Mouse (Mus musculus): ENCODE data around the gene Gm29776.

The Gm29776 gene

DNA sequence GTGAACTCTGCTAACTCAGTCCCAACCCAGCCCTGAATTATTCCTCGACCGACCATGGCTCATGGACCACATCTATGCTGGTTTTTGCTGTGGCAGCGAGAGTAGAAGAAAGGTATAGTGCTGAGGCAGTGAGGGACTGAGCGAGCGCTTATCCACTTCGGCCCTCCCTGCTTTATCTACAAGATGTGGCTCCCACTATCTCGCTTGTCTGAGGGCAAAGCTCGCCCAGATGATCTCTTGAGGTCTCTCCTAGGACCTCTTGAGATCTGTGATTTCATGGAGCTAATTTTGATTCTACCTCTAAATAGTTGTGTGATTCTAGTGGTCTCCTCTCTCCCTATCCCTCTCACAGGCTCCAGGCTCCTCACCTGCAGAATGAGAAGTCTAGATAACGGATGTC lies 10.4 kb upstream of the Gm29776 start:
- no peak for DNase-seq (ENCODE audit: low spot score)

DNA sequence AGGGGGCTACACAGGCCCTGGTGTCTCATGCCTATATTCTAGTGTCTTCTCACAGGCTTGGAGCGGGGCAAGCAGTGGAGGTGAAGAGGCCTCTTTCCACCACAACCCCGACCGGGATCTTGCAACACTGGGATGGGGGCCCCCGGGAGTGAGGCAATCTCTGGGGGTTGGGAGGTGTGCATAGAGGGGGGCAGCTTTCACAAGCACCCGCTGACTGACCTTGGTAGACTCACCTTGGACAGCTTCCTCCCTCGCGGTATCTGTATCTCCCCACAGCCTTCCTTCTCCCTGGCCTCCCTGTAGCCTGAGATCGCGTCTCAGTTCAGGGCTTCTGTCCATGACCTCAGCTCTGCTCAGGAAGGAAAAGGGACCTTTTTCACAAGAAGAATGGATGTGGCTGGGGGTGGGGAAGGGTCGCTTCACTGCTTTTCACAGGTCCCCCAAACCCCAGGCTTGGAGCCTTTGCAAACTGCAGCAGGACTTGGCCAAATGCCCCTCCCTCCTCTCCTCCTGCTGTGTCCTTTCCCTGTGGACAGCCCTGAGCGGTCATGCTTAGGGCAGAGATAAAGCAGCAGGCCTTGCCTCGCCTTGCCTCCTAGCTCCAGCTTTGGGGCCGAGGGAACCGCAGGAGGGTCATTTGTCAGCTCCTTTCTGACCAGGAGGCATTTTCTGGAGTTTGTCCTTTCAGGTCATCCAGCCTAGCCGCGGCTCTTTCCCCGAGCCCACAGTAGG lies 8.1 kb upstream of the Gm29776 start:
- DNase-seq (ENCODE audit: low spot score), result no peak

- DNase-seq (ENCODE audit: low spot score), result peak; percentile 82
Measured at GRCm38 (mm10) chr14:54705844-54706243, 7.2 kb upstream of the Gm29776 start.

DNA sequence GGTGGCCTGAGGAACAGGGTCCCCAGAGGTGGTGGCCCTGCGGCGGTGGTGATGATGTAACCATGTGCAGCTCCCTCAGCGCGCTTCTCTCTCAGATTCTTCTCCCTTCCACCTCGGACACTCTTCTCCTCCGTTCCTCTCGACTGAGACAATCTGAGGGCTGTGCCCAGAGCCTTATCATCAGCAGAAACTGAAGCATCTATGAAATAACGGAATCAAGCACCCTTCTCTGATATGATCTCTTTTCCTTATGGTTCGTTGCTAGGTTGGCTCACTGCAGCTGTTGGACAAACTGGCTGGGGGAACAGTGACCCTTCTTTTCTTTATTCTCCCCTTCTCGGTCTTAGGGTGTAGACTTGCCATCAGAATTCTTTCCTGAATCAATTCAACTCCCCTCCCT lies 4.6 kb upstream of the Gm29776 start:
- DNase-seq (ENCODE audit: low spot score), result no peak

DNA sequence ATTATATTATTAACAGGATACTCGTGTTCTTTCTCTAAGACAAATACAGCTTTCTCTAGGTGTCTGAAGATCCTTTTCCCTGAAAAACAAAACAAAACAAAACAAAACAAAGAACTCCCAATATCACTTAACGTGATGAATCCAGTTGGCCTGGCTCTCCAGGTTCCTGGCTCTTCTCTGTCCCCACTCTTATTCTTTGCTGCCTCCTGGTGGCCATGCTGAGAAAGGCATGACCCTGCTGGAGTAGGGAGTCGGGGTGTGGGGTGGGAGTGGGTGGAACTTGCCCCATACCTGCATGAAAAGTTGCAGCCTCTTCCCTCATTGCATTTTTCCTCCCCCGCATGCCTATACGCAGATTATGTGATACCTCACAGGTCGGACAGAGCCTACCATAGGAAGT lies 2.7 kb upstream of the Gm29776 start:
- peak; percentile 71 for DNase-seq (ENCODE audit: low spot score)

- DNase-seq (ENCODE audit: low spot score), result no peak
Measured at GRCm38 (mm10) chr14:54699586-54699985, 953 bp upstream of the Gm29776 start.

GRCm38 (mm10) chr14:54696752-54697151 lies 1.9 kb downstream of the Gm29776 start:
- DNase-seq (ENCODE audit: low spot score), result no peak

GRCm38 (mm10) chr14:54695042-54695441 lies 3.6 kb downstream of the Gm29776 start:
- no peak for DNase-seq (ENCODE audit: low spot score)

GRCm38 (mm10) chr14:54687251-54687650 lies 11.4 kb downstream of the Gm29776 start:
- no peak for DNase-seq (ENCODE audit: low spot score)

GRCm38 (mm10) chr14:54686522-54687143 lies 12.0 kb downstream of the Gm29776 start, which contains the start of gene Acin1:
Acin1 (minus strand) TSS chr14:54686931.
- peak; percentile 100 for DNase-seq (ENCODE audit: low spot score)

DNA sequence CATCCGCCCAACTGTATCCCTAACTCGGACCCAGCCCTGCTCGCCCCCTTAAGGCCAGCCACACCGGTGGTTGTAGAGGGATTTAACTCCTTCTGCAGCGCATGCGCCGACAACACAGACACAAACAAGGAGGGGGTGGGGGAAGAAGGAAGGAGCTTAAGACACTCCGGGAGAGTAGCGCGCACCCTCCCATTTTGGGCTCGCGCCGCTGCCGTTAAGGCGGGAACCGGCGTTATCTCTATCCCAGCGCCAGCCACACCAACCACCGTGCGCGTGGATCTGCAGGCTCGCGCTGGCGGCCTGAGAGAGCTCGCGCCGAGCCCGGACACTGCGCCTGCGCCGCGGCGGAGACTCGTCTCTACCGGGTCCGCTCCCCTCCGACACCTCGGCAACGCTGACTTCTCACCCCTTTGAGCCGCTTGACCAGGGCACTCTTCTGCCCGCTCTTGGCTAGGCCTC lies 12.5 kb downstream of the Gm29776 start, which contains the start of gene 1700123O20Rik:
Gene 1700123O20Rik (plus strand): TSS at position 154 of the 459 bp plus-strand sequence.
- DNase-seq (ENCODE audit: low spot score), result no peak

DNA sequence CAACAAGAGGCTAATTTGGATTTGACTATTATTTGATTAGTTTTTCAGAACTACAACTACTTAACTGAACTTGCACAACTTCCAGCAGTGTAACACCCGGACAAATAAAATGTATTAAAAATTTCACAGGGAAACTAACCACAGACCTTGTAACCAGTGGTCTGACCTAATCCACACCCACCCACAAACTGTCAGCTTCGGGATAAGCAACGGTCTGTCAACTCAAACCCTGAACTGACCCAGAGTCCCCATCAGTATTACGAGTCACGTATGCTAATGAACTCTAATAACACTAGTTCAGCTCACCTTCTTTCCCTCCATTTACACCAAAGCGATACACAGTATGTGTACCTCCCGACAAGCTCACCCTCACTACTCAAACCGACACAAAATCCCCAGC lies 13.2 kb downstream of the Gm29776 start:
- no peak for DNase-seq (ENCODE audit: low spot score)

- DNase-seq (ENCODE audit: low spot score), result no peak
Measured at GRCm38 (mm10) chr14:54682396-54682795, 16.2 kb downstream of the Gm29776 start.

DNA sequence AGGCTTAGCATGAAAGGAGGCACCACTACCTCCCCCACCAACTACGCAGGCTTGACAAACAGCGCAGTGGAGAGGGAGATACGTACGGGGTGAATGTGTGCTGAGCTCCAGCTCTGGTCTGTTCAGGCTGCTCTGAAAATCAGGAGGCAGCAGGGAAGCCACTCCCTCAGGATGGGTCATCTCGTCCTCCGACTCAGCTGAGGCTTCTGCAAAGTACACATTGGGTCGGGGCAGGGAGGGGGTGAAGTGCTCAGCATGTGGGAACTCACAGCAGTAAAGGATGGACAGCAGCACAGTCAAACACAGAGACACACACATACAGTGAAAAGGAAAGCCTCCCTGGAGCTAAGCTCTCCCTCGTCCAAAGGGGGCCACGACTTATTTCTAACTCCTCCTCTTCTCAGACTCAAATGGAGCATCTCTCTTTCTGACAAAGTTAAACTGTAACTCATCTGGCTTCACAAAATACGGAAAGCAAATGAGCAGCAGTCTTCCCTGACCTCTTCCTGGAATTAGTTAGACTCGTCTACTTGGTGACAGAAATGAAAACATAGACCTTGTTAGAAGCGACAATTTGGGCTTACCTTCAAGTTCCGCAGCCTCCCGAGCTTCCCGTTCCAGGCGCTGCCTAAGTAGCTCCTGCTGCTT lies 19.9 kb downstream of the Gm29776 start:
- no peak for DNase-seq (ENCODE audit: low spot score)

DNA sequence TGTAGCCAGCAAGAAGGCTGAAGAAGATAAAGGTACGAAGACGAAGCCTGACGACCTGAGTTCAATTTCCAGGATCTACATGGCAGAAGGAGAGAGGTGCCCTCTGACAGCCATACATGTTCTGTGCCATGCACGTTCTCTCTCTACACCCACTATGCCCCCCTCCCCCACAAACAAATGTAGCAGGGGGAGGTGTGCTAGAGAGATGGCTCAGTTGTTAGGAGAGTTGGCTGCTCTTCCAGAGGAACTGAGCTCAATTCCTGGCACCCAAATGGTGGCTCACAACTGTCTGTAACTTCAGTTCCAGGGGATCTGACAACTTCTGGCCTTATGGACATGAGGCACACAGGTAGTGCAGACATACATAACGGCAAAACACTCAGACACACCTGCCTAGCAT lies 22.3 kb downstream of the Gm29776 start:
- no peak for DNase-seq (ENCODE audit: low spot score)

DNA sequence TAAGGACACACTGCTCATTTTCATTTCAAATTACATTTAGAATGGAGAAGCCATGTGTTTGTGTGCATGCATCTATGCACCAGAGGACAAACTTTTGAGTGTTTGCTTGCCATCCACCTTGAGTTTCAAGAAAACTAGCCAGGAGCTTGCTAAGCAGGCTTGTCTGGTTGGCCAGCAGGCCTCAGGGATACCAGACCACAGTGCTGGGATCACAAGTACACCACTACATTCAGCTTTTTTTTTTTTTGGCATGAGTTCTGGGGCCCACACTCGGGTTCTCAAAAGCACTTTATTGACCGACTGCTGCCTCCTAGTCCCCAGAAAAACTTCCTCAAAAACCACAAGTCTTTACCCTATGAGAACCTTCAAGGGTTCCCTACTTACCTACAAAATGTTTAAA lies 24.3 kb downstream of the Gm29776 start:
- no peak for DNase-seq (ENCODE audit: low spot score)

DNA sequence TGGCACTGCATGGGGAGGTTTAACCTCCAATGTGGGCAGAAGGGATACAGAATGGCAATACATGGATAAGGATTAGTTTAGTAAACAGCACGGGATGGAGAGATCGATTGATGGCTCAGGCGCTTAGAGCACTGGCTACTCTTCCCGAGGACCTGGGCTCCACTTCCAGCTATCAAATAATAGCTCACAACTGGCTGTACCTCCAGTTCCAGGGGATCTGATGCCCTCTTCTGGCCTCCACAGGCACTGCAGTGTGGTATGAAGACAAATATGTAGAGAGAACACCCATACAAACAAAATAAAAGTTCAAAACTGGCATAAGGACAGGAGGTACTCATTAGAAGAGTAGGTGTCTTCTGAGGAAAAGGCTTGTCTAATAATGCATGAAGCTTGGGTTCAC lies 29.3 kb downstream of the Gm29776 start:
- DNase-seq (ENCODE audit: low spot score), result peak; percentile 30

DNA sequence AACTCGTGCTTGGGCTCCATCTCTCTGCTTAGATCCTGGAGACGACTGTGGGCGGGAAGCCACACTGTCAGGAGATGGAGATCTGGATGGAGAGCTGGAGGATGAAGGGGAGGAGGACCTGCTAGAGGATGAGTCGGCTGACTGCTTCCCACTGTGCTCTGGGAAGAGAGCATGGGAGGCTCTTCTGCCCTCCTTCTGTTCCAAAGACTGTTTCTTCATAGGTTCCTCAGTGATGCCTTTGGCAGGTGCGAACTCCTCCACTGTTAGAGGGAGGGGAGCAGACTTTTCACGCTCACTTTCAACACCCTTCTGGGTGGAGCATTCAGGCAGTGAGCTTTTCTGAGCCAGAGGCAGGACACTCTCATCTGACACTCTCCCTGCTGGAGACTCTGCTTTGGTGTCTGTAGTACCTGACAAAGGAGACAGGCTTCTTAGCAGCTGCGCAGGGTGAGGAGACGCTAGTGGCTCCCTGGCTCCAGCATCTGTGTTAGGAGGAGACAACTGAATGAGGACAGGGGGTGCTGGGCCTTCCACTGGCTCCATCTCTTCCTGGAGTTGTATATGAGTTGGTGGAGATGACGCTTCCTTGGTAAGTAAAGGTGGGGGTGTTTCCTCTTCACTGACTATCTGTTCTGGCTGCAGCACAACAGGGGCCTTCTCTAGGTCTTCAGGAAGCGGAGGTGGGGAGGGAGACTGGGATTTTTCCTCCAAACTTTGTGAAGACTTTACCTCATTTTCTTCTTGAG lies 34.0 kb downstream of the Gm29776 start:
- no peak for DNase-seq (ENCODE audit: low spot score)

- no peak for DNase-seq (ENCODE audit: low spot score)
Measured at GRCm38 (mm10) chr14:54660009-54660408, 38.6 kb downstream of the Gm29776 start.

GRCm38 (mm10) chr14:54653496-54653895 lies 45.1 kb downstream of the Gm29776 start:
- DNase-seq (ENCODE audit: low spot score), result peak; percentile 73

DNA sequence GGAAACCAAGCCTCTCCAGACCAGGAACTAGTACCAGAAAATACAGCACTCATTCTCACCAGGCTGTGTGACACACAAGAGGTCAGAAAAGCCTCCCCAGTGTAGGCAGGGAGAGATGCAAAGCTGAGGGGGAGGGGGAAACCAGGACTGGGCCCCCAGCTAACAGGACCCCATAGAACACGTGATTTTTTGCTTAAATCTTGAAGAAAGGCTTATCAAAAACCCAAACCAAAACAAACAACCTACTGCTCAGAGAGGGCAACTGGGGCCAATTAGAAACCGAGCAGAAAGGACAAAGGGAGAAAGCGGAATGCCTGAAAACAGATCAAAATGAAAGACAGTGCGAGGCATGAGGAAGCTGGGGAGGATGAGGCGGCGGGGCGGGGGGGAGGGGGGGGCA lies 45.8 kb downstream of the Gm29776 start:
- no peak for DNase-seq (ENCODE audit: low spot score)

DNA sequence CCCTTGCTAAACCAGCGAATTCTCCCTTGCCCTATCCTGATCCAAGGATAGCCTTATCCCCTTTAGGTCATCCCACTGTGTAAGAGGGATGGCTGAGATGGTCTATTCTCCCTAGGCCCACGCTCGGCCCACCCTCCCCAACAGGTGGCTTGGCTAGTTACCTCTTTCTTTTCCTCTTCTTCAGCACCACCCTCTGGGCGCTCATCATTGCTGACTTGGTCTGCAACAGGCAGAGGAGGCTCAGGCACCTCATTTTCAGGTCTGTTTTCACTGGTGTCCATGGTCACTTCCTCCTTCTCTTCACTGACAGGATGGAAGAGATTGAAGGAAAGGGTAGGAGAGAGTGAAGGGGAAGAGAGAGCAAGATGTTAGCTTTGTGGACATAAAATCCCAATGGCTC lies 47.1 kb downstream of the Gm29776 start:
- no peak for DNase-seq (ENCODE audit: low spot score)
